Mouse (Mus musculus) heart, postnatal 0 days (tissue): Measurements from ENCODE around the gene Slc37a1. TPM values are rescaled to one million over a fixed set of nuclear protein-coding genes. Genes with fewer than 3 reads are reported as not detected.

Experiments used
- ATAC-seq: fragments of 200-750 bp; cut with Nextera tagmentation; 2 replicates; pipeline ENCODE4 v1.8.0; 2017; ENCODE audit warnings: low read depth, moderate number of reproducible peaks, moderate library complexity; ENCODE audit not compliant: insufficient read depth
- DNase-seq: peaks from one replicate; pipeline ENCODE4 v3.0.0-alpha.2; 2016; ENCODE audit warnings: low spot score
- H3K27ac ChIP-seq: fragments of 300-500 bp; sonication (generic); 2 replicates; pipeline ENCODE4 v1.5.1; 2014; ENCODE audit warnings: low read depth, mild to moderate bottlenecking
- H3K27me3 ChIP-seq: fragments of 300-500 bp; sonication (generic); 2 replicates; pipeline ENCODE4 v1.6.1; 2014; ENCODE audit warnings: low read length, mixed read lengths; ENCODE audit not compliant: control insufficient read depth, insufficient read depth
- H3K36me3 ChIP-seq: fragments of 300-500 bp; sonication (generic); replicated peaks from 2 replicates; pipeline ENCODE4 v1.6.1; 2014; ENCODE audit warnings: low read length, mixed read lengths; ENCODE audit not compliant: control insufficient read depth, insufficient read depth
- H3K4me1 ChIP-seq: fragments of 300-500 bp; sonication (generic); 2 replicates; pipeline ENCODE4 v1.6.1; 2014; ENCODE audit warnings: antibody characterized with exemption; ENCODE audit not compliant: control insufficient read depth, insufficient read depth
- H3K4me2 ChIP-seq: fragments of 300-500 bp; sonication (generic); 2 replicates; pipeline ENCODE4 v1.6.1; 2014; ENCODE audit warnings: low read depth, mild to moderate bottlenecking, low read length, moderate library complexity
- H3K4me3 ChIP-seq: fragments of 300-500 bp; sonication (generic); 2 replicates; pipeline ENCODE4 v1.5.1; 2014; ENCODE audit warnings: low read depth, low read length
- H3K9ac ChIP-seq: fragments of 300-500 bp; sonication (generic); replicated peaks from 2 replicates; pipeline ENCODE4 v1.6.1; 2014; ENCODE audit warnings: low read depth, low read length, mixed read lengths
- H3K9me3 ChIP-seq: fragments of 300-500 bp; sonication (generic); replicated peaks from 2 replicates; pipeline ENCODE4 v1.6.1; 2016; ENCODE audit warnings: low read length; ENCODE audit not compliant: control insufficient read depth
- CTCF ChIP-seq: IDR thresholded peaks from 2 replicates; pipeline ENCODE4 v1.5.1; 2016; ENCODE audit warnings: antibody characterized with exemption, control low read depth, low read depth
- EP300 ChIP-seq: IDR thresholded peaks from 2 replicates; pipeline ENCODE4 v1.6.1; 2016; ENCODE audit warnings: antibody characterized with exemption, low read depth
- WGBS: fragments of 180-500 bp; shearing (Covaris S2); extraction: QIAGEN DNeasy Blood & Tissue Kit; methylation state at CpG from one replicate; pipeline ENCODE4 v1.1.7; 2014; 5-methylcytosine and 5-hydroxymethylcytosine counted together
- polyA plus RNA-seq: library from polyadenylated mRNA; unstranded; fragments of >200 nt; fragmentation: Nextera tagmentation; extraction: Ambion mirVana; gene quantifications from 2 replicates; pipeline ENCODE4 v1.2.1, GENCODE M21; 2015
- total RNA-seq: library from RNA; depleted of rRNA; stranded (reverse); fragments of >200 nt; gene quantifications from 2 replicates; pipeline ENCODE4 v1.2.3, GENCODE M21; 2014; ENCODE audit warnings: low replicate concordance

The Slc37a1 gene
- total and polyA plus RNA-seq, 2 experiments from 2014 or later = 13.5 to 37.9 TPM

- Histone ChIP-seq H3K27me3 (no peaks in the 10 kb centered on the region), H3K4me3 (no peak overlapping the region), H3K4me1 (peaks cover 3% of the 10 kb centered on the region; the same call in 1 of the 2 replicates), H3K9ac (no peak overlapping the region), H3K27ac (no peak overlapping the region), H3K4me2 (no peak overlapping the region), H3K9me3 (peaks cover 4% of the 10 kb centered on the region; the same call in 1 of the 2 replicates), H3K36me3 (no peaks in the 10 kb centered on the region)
- TF ChIP-seq EP300 = no peak
- no peak for TF ChIP-seq CTCF
- 29% methylated on average over 5 of the region's 5 CpGs for WGBS
- ATAC-seq (no peak), DNase-seq (no peak)
These were observed 39.4 kb upstream of the Slc37a1 start for GRCm38 (mm10) chr17:31247144-31247543.

DNA sequence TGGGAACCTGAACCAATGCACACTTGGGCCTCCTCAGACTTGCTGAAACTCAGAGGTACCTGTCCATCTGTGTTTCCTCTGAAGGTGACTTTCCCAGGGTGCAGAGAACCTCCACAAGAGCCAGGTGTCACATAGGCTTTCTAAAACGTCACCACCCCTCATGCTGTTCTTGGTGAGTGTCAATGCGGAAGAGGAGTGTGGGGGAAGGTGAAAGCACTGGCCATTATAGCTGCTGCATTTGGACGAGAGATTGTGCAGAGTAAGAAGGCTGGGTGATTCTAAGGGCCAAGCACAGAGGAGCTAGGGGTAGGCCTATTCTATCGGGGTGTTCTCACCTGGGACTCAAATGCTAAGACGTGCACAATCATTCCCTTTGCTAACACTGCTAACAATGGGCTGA is 32.6 kb upstream of the Slc37a1 start:
- H3K36me3 ChIP-seq = no peaks in the 10 kb centered on the region
- no peak for DNase-seq
- H3K9ac ChIP-seq = no peak overlapping the region
- H3K4me3 ChIP-seq = no peak overlapping the region
- H3K27ac ChIP-seq = no peak overlapping the region
- H3K4me1 ChIP-seq = no peaks in the 10 kb centered on the region
- 54% methylated on average over 5 of the region's 5 CpGs for WGBS
- no peak for ATAC-seq
- TF ChIP-seq EP300 (no peak), CTCF (no peak)
- 0 out of 2 replicates have a peak, but pooled peaks cover 3% of the 10 kb centered on the region for H3K27me3 ChIP-seq
- H3K9me3 ChIP-seq = no peaks in the 10 kb centered on the region
- H3K4me2 ChIP-seq = no peak overlapping the region

- Histone ChIP-seq H3K4me3 (no peak overlapping the region), H3K27me3 (0 out of 2 replicates have a peak, but pooled peaks cover 3% of the 10 kb centered on the region), H3K36me3 (no peaks in the 10 kb centered on the region), H3K27ac (no peak overlapping the region), H3K4me2 (no peak overlapping the region), H3K9ac (no peak overlapping the region), H3K4me1 (no peaks in the 10 kb centered on the region), H3K9me3 (no peaks in the 10 kb centered on the region)
- 13% methylated on average over 9 of the region's 9 CpGs for WGBS
- TF ChIP-seq EP300 (no peak), CTCF (peak; percentile 89)
- DNase-seq (peak; percentile 64), ATAC-seq (peak; percentile 77)
These were observed 32.1 kb upstream of the Slc37a1 start for GRCm38 (mm10) chr17:31254463-31254931.

DNA sequence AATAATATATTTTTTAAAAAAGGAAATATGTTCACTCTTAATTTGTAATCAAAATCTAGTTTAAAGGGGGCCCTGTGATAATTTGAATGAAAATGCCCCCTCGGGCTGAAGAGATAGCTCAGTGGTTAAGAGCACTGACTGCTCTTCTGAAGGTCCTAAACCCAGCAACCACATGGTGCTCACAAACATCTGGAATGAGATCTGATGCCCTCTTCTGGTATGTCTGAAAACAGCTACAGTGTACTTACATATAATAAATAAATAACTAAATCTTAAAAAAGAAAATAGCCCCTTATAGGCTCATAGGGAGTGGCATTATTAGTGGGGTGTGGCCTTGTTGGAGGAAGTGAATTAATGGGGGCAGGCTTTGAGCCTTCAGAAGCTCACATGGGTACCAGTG is 29.4 kb upstream of the Slc37a1 start:
- H3K4me1 ChIP-seq = no peaks in the 10 kb centered on the region
- 68% methylated on average over 1 of the region's 1 CpGs for WGBS
- no peak overlapping the region for H3K9ac ChIP-seq
- ATAC-seq = no peak
- no peaks in the 10 kb centered on the region for H3K36me3 ChIP-seq
- no peak for TF ChIP-seq CTCF
- no peak for TF ChIP-seq EP300
- no peak for DNase-seq
- 0 out of 2 replicates have a peak, but pooled peaks cover 3% of the 10 kb centered on the region for H3K27me3 ChIP-seq
- H3K4me2 ChIP-seq = no peak overlapping the region
- H3K9me3 ChIP-seq = no peaks in the 10 kb centered on the region
- H3K4me3 ChIP-seq = no peak overlapping the region
- H3K27ac ChIP-seq = no peak overlapping the region

- H3K27ac ChIP-seq = no peak overlapping the region
- H3K36me3 ChIP-seq = no peaks in the 10 kb centered on the region
- ATAC-seq = no peak
- no peaks in the 10 kb centered on the region for H3K9me3 ChIP-seq
- no peaks in the 10 kb centered on the region for H3K4me1 ChIP-seq
- 80% methylated on average over 12 of the region's 12 CpGs for WGBS
- H3K27me3 ChIP-seq = 0 out of 2 replicates have a peak, but pooled peaks cover under 1% of the 10 kb centered on the region
- DNase-seq = no peak
- TF ChIP-seq CTCF (no peak), EP300 (no peak)
- no peak overlapping the region for H3K4me3 ChIP-seq
- H3K4me2 ChIP-seq = no peak overlapping the region
- H3K9ac ChIP-seq = no peak overlapping the region
These were observed 28.7 kb upstream of the Slc37a1 start for GRCm38 (mm10) chr17:31257898-31258297.

GRCm38 (mm10) chr17:31258310-31258865 is 28.2 kb upstream of the Slc37a1 start:
- H3K27ac ChIP-seq = no peak overlapping the region
- no peaks in the 10 kb centered on the region for H3K4me1 ChIP-seq
- no peak overlapping the region for H3K4me3 ChIP-seq
- 78% methylated on average over 9 of the region's 9 CpGs for WGBS
- DNase-seq (no peak), ATAC-seq (no peak)
- TF ChIP-seq CTCF (no peak), EP300 (no peak)
- no peak overlapping the region for H3K4me2 ChIP-seq
- H3K36me3 ChIP-seq = no peaks in the 10 kb centered on the region
- no peaks in the 10 kb centered on the region for H3K9me3 ChIP-seq
- H3K9ac ChIP-seq = no peak overlapping the region
- H3K27me3 ChIP-seq = no peaks in the 10 kb centered on the region
